Mouse (Mus musculus): ENCODE data around the gene Sox8. TPM values are rescaled to one million over a fixed set of nuclear protein-coding genes. Genes with fewer than 3 reads are reported as not detected.

Sox8 gene
- polyA plus RNA-seq, 1 experiment from 2014 or later, result 0.52 TPM

- Histone ChIP-seq H3K4me1 (no peaks in the 10 kb centered on the region), H3K36me3 (no peaks in the 10 kb centered on the region), H3K27me3 (replicated peaks) (peaks cover 4% of the 10 kb centered on the region; the same call in 1 of the 2 replicates), H3K9ac (no peak overlapping the region), H3K4me3 (no peak overlapping the region), H3K9me3 (replicated peaks) (no peaks in the 10 kb centered on the region), H3K27ac (no peak overlapping the region), H3K4me2 (no peak overlapping the region)
- ATAC-seq, result no peak
- 53% methylated on average over 5 of the region's 5 CpGs for WGBS (ENCODE audit: insufficient replicate concordance)
These were observed 29.8 kb downstream of the Sox8 start for GRCm38 (mm10) chr17:25540731-25541130.

GRCm38 (mm10) chr17:25538945-25539875 lies 31.3 kb downstream of the Sox8 start:
- Histone ChIP-seq H3K27ac (no peak overlapping the region), H3K27me3 (replicated peaks) (peaks cover 4% of the 10 kb centered on the region; the same call in 1 of the 2 replicates), H3K4me3 (no peak overlapping the region), H3K4me2 (no peak overlapping the region), H3K36me3 (no peaks in the 10 kb centered on the region), H3K9me3 (replicated peaks) (no peaks in the 10 kb centered on the region), H3K9ac (no peak overlapping the region), H3K4me1 (no peaks in the 10 kb centered on the region)
- 50% methylated on average over 27 of the region's 27 CpGs for WGBS (ENCODE audit: insufficient replicate concordance)
- ATAC-seq, result no peak

GRCm38 (mm10) chr17:25530357-25531022 lies 40.0 kb downstream of the Sox8 start:
- no peak overlapping the region for H3K4me3 ChIP-seq
- no peak overlapping the region for H3K4me2 ChIP-seq
- no peaks in the 10 kb centered on the region; the same call in 1 of the 2 replicates for H3K27me3 ChIP-seq (replicated peaks)
- H3K9ac ChIP-seq, result no peak overlapping the region
- H3K9me3 ChIP-seq (replicated peaks), result no peaks in the 10 kb centered on the region
- whole genome bisulfite sequencing (ENCODE audit: insufficient replicate concordance), result 53% methylated on average over 8 of the region's 8 CpGs
- no peak for ATAC-seq
- no peaks in the 10 kb centered on the region for H3K36me3 ChIP-seq
- no peaks in the 10 kb centered on the region for H3K4me1 ChIP-seq
- H3K27ac ChIP-seq, result no peak overlapping the region

- Histone ChIP-seq H3K9ac (no peak overlapping the region), H3K4me2 (no peak overlapping the region), H3K27ac (no peak overlapping the region), H3K9me3 (replicated peaks) (no peaks in the 10 kb centered on the region), H3K36me3 (no peaks in the 10 kb centered on the region), H3K4me1 (no peaks in the 10 kb centered on the region), H3K27me3 (replicated peaks) (peaks cover 5% of the 10 kb centered on the region; the same call in 1 of the 2 replicates), H3K4me3 (no peak overlapping the region)
- no peak for ATAC-seq
- WGBS (ENCODE audit: insufficient replicate concordance), result 69% methylated on average over 12 of the region's 12 CpGs
These were observed 48.4 kb downstream of the Sox8 start for GRCm38 (mm10) chr17:25522080-25522479.

- Histone ChIP-seq H3K4me3 (no peak overlapping the region), H3K27ac (no peak overlapping the region), H3K36me3 (no peaks in the 10 kb centered on the region), H3K9ac (no peak overlapping the region), H3K9me3 (replicated peaks) (no peaks in the 10 kb centered on the region), H3K4me2 (no peak overlapping the region), H3K27me3 (replicated peaks) (peaks cover 9% of the 10 kb centered on the region), H3K4me1 (no peaks in the 10 kb centered on the region)
- no peak for ATAC-seq
- 38% methylated on average over 9 of the region's 9 CpGs for WGBS (ENCODE audit: insufficient replicate concordance)
These were observed 50.0 kb downstream of the Sox8 start for GRCm38 (mm10) chr17:25520492-25520891.

GRCm38 (mm10) chr17:25519511-25519910 lies 51.0 kb downstream of the Sox8 start:
- Histone ChIP-seq H3K27ac (no peak overlapping the region), H3K9me3 (replicated peaks) (no peaks in the 10 kb centered on the region), H3K4me3 (no peak overlapping the region), H3K36me3 (no peaks in the 10 kb centered on the region), H3K4me2 (no peak overlapping the region), H3K27me3 (replicated peaks) (peaks cover 9% of the 10 kb centered on the region; the same call in 1 of the 2 replicates), H3K4me1 (no peaks in the 10 kb centered on the region), H3K9ac (no peak overlapping the region)
- 51% methylated on average over 5 of the region's 5 CpGs for WGBS (ENCODE audit: insufficient replicate concordance)
- no peak for ATAC-seq

- Histone ChIP-seq H3K27ac (no peak overlapping the region), H3K4me1 (no peaks in the 10 kb centered on the region), H3K4me3 (no peak overlapping the region), H3K4me2 (no peak overlapping the region), H3K9me3 (replicated peaks) (no peaks in the 10 kb centered on the region), H3K9ac (no peak overlapping the region), H3K36me3 (no peaks in the 10 kb centered on the region), H3K27me3 (replicated peaks) (peaks cover 9% of the 10 kb centered on the region; the same call in 1 of the 2 replicates)
- ATAC-seq, result no peak
- 82% methylated on average over 17 of the region's 17 CpGs for WGBS (ENCODE audit: insufficient replicate concordance)
These were observed 52.3 kb downstream of the Sox8 start for GRCm38 (mm10) chr17:25518144-25518543.

- no peak overlapping the region for H3K9ac ChIP-seq
- H3K36me3 ChIP-seq, result no peaks in the 10 kb centered on the region
- no peaks in the 10 kb centered on the region for H3K9me3 ChIP-seq (replicated peaks)
- H3K4me3 ChIP-seq, result no peak overlapping the region
- no peak for ATAC-seq
- WGBS (ENCODE audit: insufficient replicate concordance), result 11% methylated on average over 5 of the region's 5 CpGs
- H3K4me2 ChIP-seq, result no peak overlapping the region
- H3K27ac ChIP-seq, result no peak overlapping the region
- H3K27me3 ChIP-seq (replicated peaks), result peaks cover 9% of the 10 kb centered on the region; the same call in 1 of the 2 replicates
- no peaks in the 10 kb centered on the region for H3K4me1 ChIP-seq
These were observed 54.2 kb downstream of the Sox8 start for GRCm38 (mm10) chr17:25516315-25516714.

Other genes with a start within 250 kb of the Sox8 start
- not detected in 2 replicates for gene Tpsab1, start 225.1 kb downstream of the Sox8 start, polyA plus RNA-seq (2016; fragmentation: Nextera tagmentation; extraction: Ambion mirVana)
- 0.29 TPM in 1 of 2 replicates, not detected in the other for gene Tpsb2, start 204.4 kb downstream of the Sox8 start, polyA plus RNA-seq (2016; fragmentation: Nextera tagmentation; extraction: Ambion mirVana)
- gene Tpsg1, start 201.4 kb downstream of the Sox8 start, polyA plus RNA-seq (2016; fragmentation: Nextera tagmentation; extraction: Ambion mirVana), result 0.42 and 0.69 TPM in 2 replicates
- gene Cacna1h, start 136.9 kb downstream of the Sox8 start, polyA plus RNA-seq (2016; fragmentation: Nextera tagmentation; extraction: Ambion mirVana), result 1.2 and 1.6 TPM in 2 replicates
- not detected in 2 replicates for gene Tekt4, start 116.1 kb downstream of the Sox8 start, polyA plus RNA-seq (2016; fragmentation: Nextera tagmentation; extraction: Ambion mirVana)
- gene Sstr5, start 73.4 kb downstream of the Sox8 start, polyA plus RNA-seq (2016; fragmentation: Nextera tagmentation; extraction: Ambion mirVana), result 0.10 TPM in 1 of 2 replicates, not detected in the other
- gene Lmf1, start 8.4 kb upstream of the Sox8 start, polyA plus RNA-seq (2016; fragmentation: Nextera tagmentation; extraction: Ambion mirVana), result 14.4 and 15.0 TPM in 2 replicates
- gene Gng13, start 146.5 kb upstream of the Sox8 start, polyA plus RNA-seq (2016; fragmentation: Nextera tagmentation; extraction: Ambion mirVana), result 1.2 and 1.4 TPM in 2 replicates
- 33.3 and 37.6 TPM in 2 replicates for gene Chtf18, start 156.7 kb upstream of the Sox8 start, polyA plus RNA-seq (2016; fragmentation: Nextera tagmentation; extraction: Ambion mirVana)
- gene Rpusd1, start 157.0 kb upstream of the Sox8 start, polyA plus RNA-seq (2016; fragmentation: Nextera tagmentation; extraction: Ambion mirVana), result 8.8 and 10.3 TPM in 2 replicates
- gene Mslnl, start 165.4 kb upstream of the Sox8 start, polyA plus RNA-seq (2016; fragmentation: Nextera tagmentation; extraction: Ambion mirVana), result not detected in 2 replicates
- gene Msln, start 183.7 kb upstream of the Sox8 start, polyA plus RNA-seq (2016; fragmentation: Nextera tagmentation; extraction: Ambion mirVana), result 0.26 and 0.30 TPM in 2 replicates
- 18.9 and 19.3 TPM in 2 replicates for gene Narfl, start 203.1 kb upstream of the Sox8 start, polyA plus RNA-seq (2016; fragmentation: Nextera tagmentation; extraction: Ambion mirVana)
- gene Haghl, start 215.0 kb upstream of the Sox8 start, polyA plus RNA-seq (2016; fragmentation: Nextera tagmentation; extraction: Ambion mirVana), result 11.4 and 11.9 TPM in 2 replicates
- 0.17 TPM in 1 of 2 replicates, not detected in the other for gene Ccdc78, start 215.9 kb upstream of the Sox8 start, polyA plus RNA-seq (2016; fragmentation: Nextera tagmentation; extraction: Ambion mirVana)
- gene Fam173a, start 222.2 kb upstream of the Sox8 start, polyA plus RNA-seq (2016; fragmentation: Nextera tagmentation; extraction: Ambion mirVana), result 59.8 and 68.1 TPM in 2 replicates
- gene AC134908.4, start 225.0 kb upstream of the Sox8 start, polyA plus RNA-seq (2016; fragmentation: Nextera tagmentation; extraction: Ambion mirVana), result not detected in 2 replicates
- gene Metrn, start 226.4 kb upstream of the Sox8 start, polyA plus RNA-seq (2016; fragmentation: Nextera tagmentation; extraction: Ambion mirVana), result 29.1 and 31.7 TPM in 2 replicates
- 0.18 and 0.33 TPM in 2 replicates for gene Fbxl16, start 238.4 kb upstream of the Sox8 start, polyA plus RNA-seq (2016; fragmentation: Nextera tagmentation; extraction: Ambion mirVana)

All from liver, embryonic 12.5 days (tissue).